Mouse (Mus musculus) E14TG2a.4 (cell line): ENCODE measurements around the gene Dpep1.
"Not testable (repeated sequence)": the region's sequence is repeated elsewhere in the genome, so short reads cannot be mapped to it uniquely, and the experiment has no call there.

ENCODE experiments used
- H3K27me3 ChIP-seq: 2 replicates; pipeline ENCODE4 v1.6.1; 2014; ENCODE audit warnings: low read length, control low read depth; ENCODE audit not compliant: insufficient read depth
- H3K36me3 ChIP-seq: 2 replicates; pipeline ENCODE4 v1.6.1; 2014; ENCODE audit warnings: low read length, control low read depth; ENCODE audit not compliant: insufficient read depth
- H3K4me1 ChIP-seq: replicated peaks from 2 replicates; pipeline ENCODE4 v1.6.1; 2014; ENCODE audit warnings: low read depth, low read length, control low read depth
- H3K4me3 ChIP-seq: replicated peaks from 2 replicates; pipeline ENCODE4 v1.5.1; 2014; ENCODE audit warnings: mild to moderate bottlenecking, low read length
- H3K9me3 ChIP-seq: 2 replicates; pipeline ENCODE4 v1.6.1; 2014; ENCODE audit warnings: low read length, control low read depth
- CTCF ChIP-seq: conservative IDR thresholded peaks from 2 replicates; pipeline ENCODE4 v1.5.1; 2014; ENCODE audit warnings: low read length
- NANOG ChIP-seq: IDR thresholded peaks from 2 replicates; pipeline ENCODE4 v1.6.1; 2014; ENCODE audit warnings: borderline replicate concordance, low read length, mixed read lengths
- POU5F1 ChIP-seq: IDR thresholded peaks from 2 replicates; pipeline ENCODE4 v1.6.1; 2014; ENCODE audit warnings: low read length, borderline replicate concordance

Dpep1 gene

DNA sequence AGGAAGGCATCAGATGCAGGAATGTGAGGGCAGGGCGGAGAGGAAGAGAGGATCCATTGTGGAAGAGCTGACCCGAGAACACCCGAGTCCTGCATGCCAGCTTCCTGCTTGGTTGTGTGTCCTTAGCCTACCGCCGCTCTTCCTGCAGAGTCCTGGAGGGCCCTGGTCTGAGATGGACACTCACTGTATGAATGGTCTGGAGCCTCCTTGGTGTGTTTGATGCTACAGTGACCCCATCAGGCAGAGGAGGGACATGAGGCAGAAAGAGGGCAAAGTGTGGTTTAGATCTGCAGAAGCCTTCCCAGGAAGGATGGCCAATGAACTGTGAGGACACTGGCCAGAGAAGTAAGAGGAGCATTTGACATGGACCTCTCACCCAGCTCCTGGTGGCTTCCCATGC, 30.9 kb upstream of the Dpep1 start:
- Histone ChIP-seq H3K4me1 (peaks cover 40% of the 10 kb centered on the region), H3K36me3 (no peaks in the 10 kb centered on the region; the same call in 1 of the 2 replicates), H3K9me3 (no peaks in the 10 kb centered on the region), H3K4me3 (no peak overlapping the region), H3K27me3 (no peaks in the 10 kb centered on the region)
- TF ChIP-seq CTCF (no peak), POU5F1 (no peak)

GRCm38 (mm10) chr8:123156070-123156773, 29.8 kb upstream of the Dpep1 start:
- TF ChIP-seq NANOG = no peak
- TF ChIP-seq POU5F1 = no peak
- no peak for TF ChIP-seq CTCF
- no peaks in the 10 kb centered on the region for H3K27me3 ChIP-seq
- H3K36me3 ChIP-seq = no peaks in the 10 kb centered on the region; the same call in 1 of the 2 replicates
- peaks cover 40% of the 10 kb centered on the region for H3K4me1 ChIP-seq
- H3K4me3 ChIP-seq = no peak overlapping the region
- no peaks in the 10 kb centered on the region for H3K9me3 ChIP-seq

GRCm38 (mm10) chr8:123157888-123158465, 28.1 kb upstream of the Dpep1 start, which contains the start of gene Sult5a1:
Sult5a1 (minus strand) TSS chr8:123158315.
- peaks cover 40% of the 10 kb centered on the region for H3K4me1 ChIP-seq
- no peaks in the 10 kb centered on the region for H3K9me3 ChIP-seq
- H3K27me3 ChIP-seq = no peaks in the 10 kb centered on the region
- H3K4me3 ChIP-seq = peak within 1 kb of the TSS; percentile 51; the same call in 1 of the 2 replicates
- TF ChIP-seq NANOG = no peak
- peak; percentile 23 for TF ChIP-seq CTCF
- no peaks in the 10 kb centered on the region; the same call in 1 of the 2 replicates for H3K36me3 ChIP-seq

DNA sequence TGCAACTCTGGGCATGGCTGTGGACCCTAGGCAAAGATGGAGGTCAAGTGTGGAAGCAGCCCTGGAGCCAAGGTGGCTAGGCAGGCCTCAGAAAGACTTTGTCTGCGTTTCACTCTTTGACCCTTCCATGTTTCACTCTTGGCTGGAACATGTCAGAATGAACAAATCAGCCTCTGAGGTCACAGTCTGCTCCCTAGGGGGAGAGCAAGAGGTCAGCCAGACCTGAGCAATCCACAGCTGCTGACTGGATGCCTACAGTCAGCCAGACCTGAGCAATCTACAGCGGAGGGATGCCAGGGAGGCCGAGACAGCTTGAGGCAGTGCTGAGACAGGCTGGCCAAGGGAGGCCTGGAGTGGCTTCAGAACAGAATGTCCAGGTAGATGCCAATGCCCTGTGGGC, 4.7 kb upstream of the Dpep1 start:
- Histone ChIP-seq H3K9me3 (peaks cover 45% of the 10 kb centered on the region), H3K4me1 (peaks cover 11% of the 10 kb centered on the region), H3K27me3 (no peaks in the 10 kb centered on the region), H3K36me3 (no peaks in the 10 kb centered on the region), H3K4me3 (no peak overlapping the region)
- no peak for TF ChIP-seq POU5F1
- TF ChIP-seq CTCF = no peak
- TF ChIP-seq NANOG = no peak

- H3K27me3 ChIP-seq = no peaks in the 10 kb centered on the region
- no peak for TF ChIP-seq NANOG
- no peak for TF ChIP-seq POU5F1
- no peak for TF ChIP-seq CTCF
- no peaks in the 10 kb centered on the region for H3K9me3 ChIP-seq
- no peaks in the 10 kb centered on the region for H3K36me3 ChIP-seq
- H3K4me3 ChIP-seq = no peak overlapping the region
- H3K4me1 ChIP-seq = peaks cover 57% of the 10 kb centered on the region
Observed at GRCm38 (mm10) chr8:123188006-123188405, 2.0 kb downstream of the Dpep1 start.

GRCm38 (mm10) chr8:123188841-123189240, 2.8 kb downstream of the Dpep1 start:
- Histone ChIP-seq H3K9me3 (no peaks in the 10 kb centered on the region), H3K27me3 (no peaks in the 10 kb centered on the region), H3K4me1 (peaks cover 66% of the 10 kb centered on the region), H3K4me3 (no peak overlapping the region), H3K36me3 (no peaks in the 10 kb centered on the region)
- TF ChIP-seq CTCF = no peak
- TF ChIP-seq NANOG = no peak
- no peak for TF ChIP-seq POU5F1

DNA sequence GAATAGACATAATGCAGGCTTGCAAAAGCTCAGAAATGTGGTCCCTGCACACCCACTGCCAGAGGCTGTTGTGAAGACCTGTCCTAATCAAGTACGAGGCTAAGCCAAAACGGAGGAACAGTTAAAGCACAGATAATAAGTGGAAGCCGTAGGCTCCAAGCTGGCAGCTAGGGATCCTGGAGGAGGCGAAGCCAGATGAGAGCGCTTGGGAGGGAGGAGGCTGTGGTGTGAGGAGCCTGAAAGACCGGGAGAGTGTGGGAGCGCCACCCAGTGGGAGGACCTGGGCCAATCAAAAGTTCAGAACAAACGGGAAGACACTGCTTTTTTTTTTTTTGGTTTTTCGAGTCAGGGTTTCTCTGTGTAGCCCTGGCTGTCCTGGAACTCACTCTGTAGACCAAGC, 4.6 kb downstream of the Dpep1 start:
- Histone ChIP-seq H3K27me3 (peaks cover 3% of the 10 kb centered on the region; the same call in 1 of the 2 replicates), H3K9me3 (no peaks in the 10 kb centered on the region), H3K36me3 (no peaks in the 10 kb centered on the region), H3K4me3 (peak overlapping the region; percentile 43), H3K4me1 (peaks cover 66% of the 10 kb centered on the region)
- TF ChIP-seq POU5F1 (no peak), CTCF (peak; percentile 27; the same call in 1 of the 2 replicates)

GRCm38 (mm10) chr8:123191908-123192307, 5.9 kb downstream of the Dpep1 start:
- TF ChIP-seq CTCF (no peak), NANOG (no peak)
- Histone ChIP-seq H3K27me3 (peaks cover 3% of the 10 kb centered on the region; the same call in 1 of the 2 replicates), H3K4me1 (peaks cover 62% of the 10 kb centered on the region), H3K36me3 (no peaks in the 10 kb centered on the region), H3K4me3 (peak overlapping the region; percentile 23; the same call in 1 of the 2 replicates), H3K9me3 (no peaks in the 10 kb centered on the region)

DNA sequence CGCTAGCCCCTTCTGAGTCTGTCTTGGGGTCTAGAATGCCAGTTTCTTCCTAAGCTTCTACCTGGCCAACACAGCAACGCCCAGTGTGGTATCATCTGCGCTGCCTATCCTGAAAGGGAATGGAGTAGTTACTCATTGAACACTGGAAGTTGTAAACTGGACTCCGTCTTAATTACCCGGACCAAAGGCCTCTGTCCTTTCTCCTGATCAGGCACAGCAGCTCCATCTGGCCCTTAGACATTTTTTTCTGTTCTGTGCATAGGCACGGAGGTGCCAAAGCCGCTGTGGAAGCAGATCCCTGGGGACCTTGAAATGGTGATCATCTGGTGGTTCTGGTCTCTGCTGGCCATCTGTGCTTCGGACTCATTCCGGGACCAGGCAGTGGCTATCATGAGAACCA, 7.7 kb downstream of the Dpep1 start:
- Histone ChIP-seq H3K27me3 (peaks cover 3% of the 10 kb centered on the region; the same call in 1 of the 2 replicates), H3K9me3 (no peaks in the 10 kb centered on the region)
- TF ChIP-seq CTCF (no peak), POU5F1 (no peak), NANOG (no peak)

GRCm38 (mm10) chr8:123197016-123197415, 11.0 kb downstream of the Dpep1 start:
- H3K9me3 ChIP-seq, H3K27me3 ChIP-seq, H3K36me3 ChIP-seq: not testable (repeated sequence)
- peaks cover 36% of the 10 kb centered on the region for H3K4me1 ChIP-seq
- 0 out of 2 replicates have a peak overlapping the region, but pooled peaks have one; percentile 17 for H3K4me3 ChIP-seq

More for the DNA sequence above, 7.7 kb downstream of the Dpep1 start:
- Histone ChIP-seq H3K4me1 (peaks cover 61% of the 10 kb centered on the region), H3K4me3 (no peak overlapping the region), H3K36me3 (no peaks in the 10 kb centered on the region)
